8 mouse cellular contexts compared by ENCODE assay signal in genomic region chr17:15467669-15468068, GRCm38 (mm10). TPM values are rescaled to one million over a fixed set of nuclear protein-coding genes. Genes with fewer than 3 reads are reported as not detected.
DNase-seq lines count a peak whose midpoint lies in the region; ATAC-seq and TF ChIP-seq lines count a peak whose summit lies in the region.

No protein-coding gene starts in this region.

- H3K9ac ChIP-seq in intestine, postnatal 0 days (ENCODE audit: low read depth, low read length) = no peak overlapping the region
- no peak overlapping the region for H3K9ac ChIP-seq in limb, embryonic 11.5 days (ENCODE audit: low read length)
- no peak overlapping the region for H3K9ac ChIP-seq in midbrain, postnatal 0 days (replicated peaks; ENCODE audit: low read length, poor library complexity, severe bottlenecking)

- H3K4me1 ChIP-seq in intestine, postnatal 0 days (replicated peaks; ENCODE audit: control insufficient read depth, insufficient read depth, low read length) = no peaks in the 10 kb centered on the region
- H3K4me1 ChIP-seq in limb, embryonic 11.5 days (ENCODE audit: control insufficient read depth, insufficient read depth, low read length) = no peaks in the 10 kb centered on the region
- no peaks in the 10 kb centered on the region for H3K4me1 ChIP-seq in midbrain, postnatal 0 days (ENCODE audit: insufficient read depth, low read length)

- H3K27me3 ChIP-seq in intestine, postnatal 0 days (replicated peaks; ENCODE audit: control insufficient read depth, insufficient read depth, low read length) = no peaks in the 10 kb centered on the region
- H3K27me3 ChIP-seq in limb, embryonic 11.5 days (ENCODE audit: control insufficient read depth, insufficient read depth, low read length) = no peaks in the 10 kb centered on the region
- no peaks in the 10 kb centered on the region for H3K27me3 ChIP-seq in midbrain, postnatal 0 days (ENCODE audit: insufficient read depth, low read length)

- H3K36me3 ChIP-seq in intestine, postnatal 0 days (ENCODE audit: control insufficient read depth, insufficient read depth) = peaks cover 25% of the 10 kb centered on the region
- peaks cover 4% of the 10 kb centered on the region; the same call in 1 of the 2 replicates for H3K36me3 ChIP-seq in limb, embryonic 11.5 days (ENCODE audit: control insufficient read depth, insufficient read depth, low read length)
- H3K36me3 ChIP-seq in midbrain, postnatal 0 days (ENCODE audit: insufficient read depth, low read length) = peaks cover 6% of the 10 kb centered on the region

- ATAC-seq in activated CD4-positive, CD25-positive, alpha-beta regulatory T cell, adult 4 months = peak; percentile 41
- ATAC-seq in intestine, postnatal 0 days = peak; percentile 45
- ATAC-seq in limb, embryonic 11.5 days (ENCODE audit: insufficient number of reproducible peaks, low FRiP score, low TSS enrichment, low read depth) = 0 out of 2 replicates have a peak, but pooled peaks have one; percentile 54
- 0 out of 2 replicates have a peak, but pooled peaks have one; percentile 44 for ATAC-seq in midbrain, postnatal 0 days (ENCODE audit: low FRiP score)

- H3K27ac ChIP-seq in intestine, postnatal 0 days (ENCODE audit: low read depth, low read length) = no peak overlapping the region
- H3K27ac ChIP-seq in limb, embryonic 11.5 days (replicated peaks; ENCODE audit: low read depth, low read length) = no peak overlapping the region
- no peak overlapping the region for H3K27ac ChIP-seq in midbrain, postnatal 0 days (ENCODE audit: low read depth, low read length)

- no peak overlapping the region for H3K4me2 ChIP-seq in intestine, postnatal 0 days (replicated peaks; ENCODE audit: low read depth)
- H3K4me2 ChIP-seq in limb, embryonic 11.5 days (ENCODE audit: low read depth, severe bottlenecking) = no peak overlapping the region
- H3K4me2 ChIP-seq in midbrain, postnatal 0 days (ENCODE audit: low read depth, low read length, poor library complexity, severe bottlenecking) = no peak overlapping the region

- peak; percentile 89 for DNase-seq in 3T3-L1 (ENCODE audit: low read depth, low spot score)
- peak; percentile 55 to 75 for DNase-seq in cerebellum, postnatal 4 days (ENCODE audit: low spot score in 2 of 2)
- peak; percentile 83 for DNase-seq in gastrocnemius, postnatal 10 days
- DNase-seq in limb, embryonic 11.5 days (ENCODE audit: low spot score) = peak; percentile 87
- peak; percentile 84 for DNase-seq in midbrain, postnatal 0 days (ENCODE audit: low spot score)
- DNase-seq in spleen, postnatal 4 days (ENCODE audit: low spot score in 2 of 2) = peak; percentile 58 to 86

- H3K4me3 ChIP-seq in intestine, postnatal 0 days (ENCODE audit: low read depth, low read length) = no peak overlapping the region
- no peak overlapping the region for H3K4me3 ChIP-seq in limb, embryonic 11.5 days (ENCODE audit: low read depth, low read length)
- H3K4me3 ChIP-seq in midbrain, postnatal 0 days (ENCODE audit: low read depth, low read length) = no peak overlapping the region

- no peaks in the 10 kb centered on the region for H3K9me3 ChIP-seq in intestine, postnatal 0 days (ENCODE audit: control insufficient read depth)
- no peaks in the 10 kb centered on the region for H3K9me3 ChIP-seq in limb, embryonic 11.5 days (ENCODE audit: control insufficient read depth, low read length)
- no peaks in the 10 kb centered on the region for H3K9me3 ChIP-seq in midbrain, postnatal 0 days (ENCODE audit: low read length)

- 23% methylated on average over 5 of the region's 5 CpGs for WGBS in intestine, postnatal 0 days
- 26% methylated on average over 5 of the region's 5 CpGs for WGBS in limb, embryonic 11.5 days
- 24% methylated on average over 5 of the region's 5 CpGs for WGBS in midbrain, postnatal 0 days

- TF ChIP-seq CTCF in intestine, postnatal 0 days (IDR thresholded peaks at IDR 0.05; ENCODE audit: low read depth) = peak; percentile 96
- peak; percentile 91 for TF ChIP-seq CTCF in midbrain, postnatal 0 days (IDR thresholded peaks at IDR 0.05)

RNA-seq across cellular contexts. Expression of gene Psmb1, which starts 31.9 kb away (rescaled TPM):
- polyA plus RNA-seq in activated CD4-positive, CD25-positive, alpha-beta regulatory T cell, adult 4 months (2017; shearing (Covaris generic)) = 100 to 1,000 TPM; 384 to 432 TPM
- total RNA-seq in gastrocnemius, postnatal 10 days (2021) = 100 to 1,000 TPM; 136 to 143 TPM
- 233 and 246 TPM in 2 replicates for polyA plus RNA-seq in intestine, postnatal 0 days (2015; fragmentation: Nextera tagmentation; extraction: Ambion mirVana)
- 271 and 286 TPM in 2 replicates for polyA plus RNA-seq in limb, embryonic 11.5 days (2014; fragmentation: Nextera tagmentation; extraction: Ambion mirVana)
- 93.1 and 130 TPM in 2 replicates for total RNA-seq in midbrain, postnatal 0 days (2014; rRNA removed)
- polyA plus RNA-seq in midbrain, postnatal 0 days (2015; fragmentation: Nextera tagmentation; extraction: Ambion mirVana) = 253 and 257 TPM in 2 replicates

RNA-seq across cellular contexts. Expression of gene Tbp, which starts 32.0 kb away (rescaled TPM):
- polyA plus RNA-seq in activated CD4-positive, CD25-positive, alpha-beta regulatory T cell, adult 4 months (2017; shearing (Covaris generic)) = 10 to 100 TPM; 43.5 to 57.4 TPM
- total RNA-seq in gastrocnemius, postnatal 10 days (2021) = 10 to 100 TPM in 1 of 2 experiments, 1 to 10 TPM in 1; 10.0 to 11.6 TPM
- 21.7 and 22.4 TPM in 2 replicates for polyA plus RNA-seq in intestine, postnatal 0 days (2015; fragmentation: Nextera tagmentation; extraction: Ambion mirVana)
- polyA plus RNA-seq in limb, embryonic 11.5 days (2014; fragmentation: Nextera tagmentation; extraction: Ambion mirVana) = 70.3 and 71.6 TPM in 2 replicates
- 43.5 and 50.4 TPM in 2 replicates for total RNA-seq in midbrain, postnatal 0 days (2014; rRNA removed)
- polyA plus RNA-seq in midbrain, postnatal 0 days (2015; fragmentation: Nextera tagmentation; extraction: Ambion mirVana) = 43.2 and 47.9 TPM in 2 replicates

RNA-seq across cellular contexts. Expression of gene Pdcd2, which starts 59.4 kb away (rescaled TPM):
- polyA plus RNA-seq in activated CD4-positive, CD25-positive, alpha-beta regulatory T cell, adult 4 months (2017; shearing (Covaris generic)) = 10 to 100 TPM; 17.2 to 34.8 TPM
- total RNA-seq in gastrocnemius, postnatal 10 days (2021) = 10 to 100 TPM; 14.5 to 16.9 TPM
- polyA plus RNA-seq in intestine, postnatal 0 days (2015; fragmentation: Nextera tagmentation; extraction: Ambion mirVana) = 42.7 and 46.2 TPM in 2 replicates
- polyA plus RNA-seq in limb, embryonic 11.5 days (2014; fragmentation: Nextera tagmentation; extraction: Ambion mirVana) = 48.8 and 53.8 TPM in 2 replicates
- total RNA-seq in midbrain, postnatal 0 days (2014; rRNA removed) = 48.9 and 53.6 TPM in 2 replicates
- polyA plus RNA-seq in midbrain, postnatal 0 days (2015; fragmentation: Nextera tagmentation; extraction: Ambion mirVana) = 48.1 and 49.9 TPM in 2 replicates
